Mouse (Mus musculus): Measurements from ENCODE around the gene Acadvl.

- TF ChIP-seq CTCF (conservative IDR thresholded peaks at IDR 0.05; ENCODE audit: low read length), result no peak
- TF ChIP-seq NANOG (IDR thresholded peaks at IDR 0.05; ENCODE audit: borderline replicate concordance, low read length), result no peak
- no peak for TF ChIP-seq POU5F1 (IDR thresholded peaks at IDR 0.05; ENCODE audit: borderline replicate concordance, low read length)
Observed at GRCm38 (mm10) chr11:70053156-70053555, 37.9 kb upstream of the Acadvl start.
